Mouse (Mus musculus): ENCODE results near the gene Med13.

GRCm38 (mm10) chr11:86351766-86352315 lies 5.6 kb downstream of the Med13 start:
- TF ChIP-seq CTCF (IDR thresholded peaks at IDR 0.05; ENCODE audit: low read depth, low read length) (no peak), POLR2AphosphoS5 (IDR thresholded peaks at IDR 0.05; ENCODE audit: insufficient replicate concordance, low read depth, low read length) (no peak), GATA2 (IDR thresholded peaks at IDR 0.05; ENCODE audit: borderline replicate concordance, low read depth, low read length) (no peak)

Data from G1E (cell line).